Mouse (Mus musculus) C2C12 (cell line): Measurements from ENCODE around the gene Gm11549. TPM values are rescaled to one million over a fixed set of nuclear protein-coding genes. Genes with fewer than 3 reads are reported as not detected.
A peak's percentile ranks its signal among the peaks of the same experiment; 100 is the strongest.

Experiments
- H3K27me3 ChIP-seq: one replicate; pipeline ENCODE4 v1.6.1; 2011; ENCODE audit not compliant: control insufficient read depth, insufficient read depth, insufficient read length
- H3K36me3 ChIP-seq: one replicate; pipeline ENCODE4 v1.6.1; 2011; ENCODE audit not compliant: control insufficient read depth, insufficient read depth
- H3K4me3 ChIP-seq: one replicate; pipeline ENCODE4 v1.5.1; 2011; ENCODE audit warnings: mild to moderate bottlenecking, control low read depth; ENCODE audit not compliant: poor library complexity, insufficient read depth, severe bottlenecking
- H3K79me2 ChIP-seq: one replicate; pipeline ENCODE4 v1.6.1; 2011; ENCODE audit not compliant: control insufficient read depth, insufficient read depth
- H3K79me3 ChIP-seq: one replicate; pipeline ENCODE4 v1.6.1; 2011; ENCODE audit warnings: low read depth, control low read depth
- H3ac ChIP-seq: one replicate; pipeline ENCODE3; 2011; ENCODE audit warnings: low read depth; ENCODE audit not compliant: control insufficient read depth, insufficient read length
- CEBPB ChIP-seq: IDR thresholded peaks from one replicate; pipeline ENCODE4 v1.6.1; 2011; ENCODE audit warnings: low read depth, mild to moderate bottlenecking, control low read depth, moderate library complexity
- CTCF ChIP-seq: IDR thresholded peaks from one replicate; pipeline ENCODE4 v1.5.1; 2011; ENCODE audit not compliant: control insufficient read depth, insufficient read depth, insufficient read length
- FOSL1 ChIP-seq: IDR thresholded peaks from one replicate; pipeline ENCODE4 v1.8.0; 2011; ENCODE audit warnings: mild to moderate bottlenecking, low read length; ENCODE audit not compliant: poor library complexity, insufficient read depth, severe bottlenecking
- MAX ChIP-seq: IDR thresholded peaks from one replicate; pipeline ENCODE4 v1.6.1; 2011; ENCODE audit warnings: mild to moderate bottlenecking, control low read depth
- MYOD1 ChIP-seq: IDR thresholded peaks from one replicate; pipeline ENCODE4 v1.6.1; 2011; ENCODE audit warnings: low read depth; ENCODE audit not compliant: control insufficient read depth, insufficient read length
- MYOG ChIP-seq: IDR thresholded peaks from one replicate; pipeline ENCODE4 v1.6.1; 2011; ENCODE audit not compliant: control insufficient read depth, insufficient read length; ENCODE audit errors: extremely low read depth
- USF1 ChIP-seq: IDR thresholded peaks from one replicate; pipeline ENCODE4 v1.6.1; 2011; ENCODE audit warnings: low read depth, mild to moderate bottlenecking, control low read depth, moderate library complexity
- microRNA-seq: library from miRNA; unstranded; fragments of <30 nt; microRNA quantifications from one replicate; pipeline ENCODE4, GENCODE M21; 2019; ENCODE audit warnings: borderline microRNAs expressed
- polyA plus RNA-seq: library from polyadenylated mRNA; unstranded; fragments of >200 nt; fragmentation: generic; extraction: Trizol; gene quantifications from one replicate; pipeline ENCODE4 v1.2.1, GENCODE M21; 2012; ENCODE audit warnings: missing spikeins

Gm11549 gene
- polyA plus RNA-seq, 1 experiment: not detected

DNA sequence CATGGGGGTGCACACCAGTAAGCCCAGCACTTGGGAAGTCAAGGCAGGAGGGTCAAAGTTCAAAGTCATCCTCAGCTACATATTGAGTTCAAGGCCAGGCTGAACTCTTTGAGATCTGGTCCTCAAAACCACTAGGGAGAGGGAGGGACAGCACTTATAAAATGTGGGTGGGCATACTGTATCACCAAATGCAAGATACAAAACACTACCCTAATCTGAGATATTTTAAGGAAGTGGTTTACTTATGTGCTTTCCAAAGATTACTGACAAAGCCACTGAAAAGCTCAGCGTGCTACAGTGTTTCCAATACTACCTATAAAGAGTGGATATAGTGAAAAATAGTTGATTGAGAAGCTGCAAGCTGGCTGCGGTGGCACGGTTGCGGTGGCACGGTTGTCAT is 48.4 kb downstream of the Gm11549 start:
- Histone ChIP-seq H3K79me3 (peaks cover 56% of the 10 kb centered on the region), H3K79me2 (peaks cover 79% of the 10 kb centered on the region), H3ac (no peak overlapping the region), H3K27me3 (no peaks in the 10 kb centered on the region), H3K36me3 (peaks cover 18% of the 10 kb centered on the region), H3K4me3 (no peak overlapping the region)
- TF ChIP-seq MYOD1: no peak
- no peak for TF ChIP-seq MAX
- TF ChIP-seq FOSL1: no peak
- TF ChIP-seq MYOG: no peak
- no peak for TF ChIP-seq CEBPB
- no peak for TF ChIP-seq CTCF
- no peak for TF ChIP-seq USF1

- no peak overlapping the region for H3K4me3 ChIP-seq
- no peaks in the 10 kb centered on the region for H3K27me3 ChIP-seq
- peaks cover 63% of the 10 kb centered on the region for H3K79me3 ChIP-seq
- H3K79me2 ChIP-seq: peaks cover 86% of the 10 kb centered on the region
- TF ChIP-seq FOSL1 (no peak), USF1 (no peak), MYOG (no peak), MYOD1 (no peak), MAX (no peak), CEBPB (no peak), CTCF (no peak)
- H3ac ChIP-seq: no peak overlapping the region
- peaks cover 19% of the 10 kb centered on the region for H3K36me3 ChIP-seq
These were observed 49.8 kb downstream of the Gm11549 start for GRCm38 (mm10) chr3:36471856-36472255.

DNA sequence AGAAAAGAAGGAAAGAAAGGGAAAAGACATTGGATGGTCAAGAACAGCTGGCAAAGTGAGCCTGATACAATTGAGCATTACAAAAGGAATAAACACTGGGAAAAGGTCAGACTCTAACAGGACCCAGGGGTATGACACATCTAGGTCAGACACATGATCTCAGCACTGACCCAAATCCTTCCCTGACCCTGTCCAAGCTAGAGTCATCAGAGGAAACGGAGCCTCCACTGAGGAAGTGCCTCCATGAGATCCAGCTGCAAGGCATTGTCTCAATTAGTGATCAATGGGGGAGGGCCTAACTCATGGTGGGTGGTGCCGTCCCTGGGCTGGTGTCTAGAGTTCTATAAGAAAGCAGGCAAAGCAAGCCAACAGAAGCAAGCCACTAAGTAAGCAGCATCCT is 52.7 kb downstream of the Gm11549 start:
- Histone ChIP-seq H3ac (no peak overlapping the region), H3K79me2 (peaks cover 85% of the 10 kb centered on the region), H3K79me3 (peaks cover 74% of the 10 kb centered on the region), H3K36me3 (peaks cover 42% of the 10 kb centered on the region), H3K27me3 (no peaks in the 10 kb centered on the region), H3K4me3 (no peak overlapping the region)
- peak; percentile 22 for TF ChIP-seq USF1
- TF ChIP-seq MYOD1: peak; percentile 62
- TF ChIP-seq MAX: no peak
- peak; percentile 11 for TF ChIP-seq FOSL1

DNA sequence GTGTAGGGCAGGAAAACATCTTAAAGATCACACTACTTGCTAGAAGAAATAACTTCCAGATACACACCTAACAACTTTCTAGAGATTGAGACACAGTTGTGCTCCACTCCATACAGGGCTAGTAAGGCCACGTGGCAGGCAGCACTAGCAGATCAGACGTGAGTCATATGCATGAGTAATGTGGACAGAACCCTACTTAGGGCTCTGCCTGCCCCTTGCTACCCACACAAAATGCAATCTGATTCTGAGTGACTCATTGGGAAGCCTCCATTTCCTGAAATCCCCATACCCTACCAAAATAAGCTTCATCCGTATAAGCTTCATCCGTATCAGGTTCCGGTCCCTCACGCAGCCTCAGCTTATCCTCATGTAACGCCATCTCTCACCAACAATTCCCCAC is 54.0 kb downstream of the Gm11549 start:
- Histone ChIP-seq H3K79me2 (peaks cover 83% of the 10 kb centered on the region), H3K27me3 (no peaks in the 10 kb centered on the region), H3K36me3 (peaks cover 49% of the 10 kb centered on the region), H3K4me3 (no peak overlapping the region), H3ac (no peak overlapping the region), H3K79me3 (peaks cover 68% of the 10 kb centered on the region)
- TF ChIP-seq CTCF (no peak), MYOG (no peak), FOSL1 (peak; percentile 95), MAX (peak; percentile 100), CEBPB (peak; percentile 57), MYOD1 (peak; percentile 51), USF1 (peak; percentile 96)

GRCm38 (mm10) chr3:36465538-36465937 is 56.1 kb downstream of the Gm11549 start:
- H3K79me3 ChIP-seq: peaks cover 51% of the 10 kb centered on the region
- H3ac ChIP-seq: no peak overlapping the region
- peaks cover 63% of the 10 kb centered on the region for H3K36me3 ChIP-seq
- H3K79me2 ChIP-seq: peaks cover 83% of the 10 kb centered on the region
- TF ChIP-seq MAX: no peak
- H3K27me3 ChIP-seq: no peaks in the 10 kb centered on the region
- H3K4me3 ChIP-seq: no peak overlapping the region

Small RNA genes within 50 kb of the gene (microRNA-seq; reads per million reads assigned to microRNA genes)
- 0.32 reads per million for gene Mir7009

Other genes with a start within 250 kb of the Gm11549 start
- 441 TPM for gene Anxa5, start 45.9 kb downstream of the Gm11549 start, polyA plus RNA-seq
- gene 1810062G17Rik, start 45.9 kb downstream of the Gm11549 start, polyA plus RNA-seq: 0.33 TPM
- 10.8 TPM for gene Exosc9, start 30.8 kb upstream of the Gm11549 start, polyA plus RNA-seq
- gene Ccna2, start 50.3 kb upstream of the Gm11549 start, polyA plus RNA-seq: 71.5 TPM
- 1.8 TPM for gene Bbs7, start 91.7 kb upstream of the Gm11549 start, polyA plus RNA-seq
- not detected for gene Trpc3, start 168.4 kb upstream of the Gm11549 start, polyA plus RNA-seq